In the genomic region with DNA sequence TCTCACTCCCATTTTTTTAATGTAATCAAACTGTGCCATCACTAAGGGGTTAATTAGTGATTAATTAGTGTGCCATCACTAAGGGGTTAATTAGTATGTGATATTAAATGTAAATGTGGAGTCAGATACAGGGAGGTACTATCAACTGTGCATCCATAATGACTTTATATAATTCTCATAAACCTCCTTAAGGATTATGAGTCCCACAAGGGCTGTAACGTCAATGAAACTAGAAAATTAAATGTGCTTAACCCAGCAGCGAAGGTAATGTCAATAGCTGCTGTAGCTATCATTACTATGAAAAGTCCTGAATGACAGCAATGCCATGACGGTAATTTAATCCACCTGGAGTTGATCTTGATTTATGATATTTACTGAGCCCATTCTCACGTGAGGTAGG, we compare ENCODE assay signal across 24 mouse cellular contexts.
A peak's percentile ranks its signal among the peaks of the same experiment; 100 is the strongest.
DNase-seq lines count a peak whose midpoint lies in the region; ATAC-seq and TF ChIP-seq lines count a peak whose summit lies in the region.
"Had no signal": no experiment of that assay in that cellular context is flagged by ENCODE, and none has a peak within 500 bp of the region (broad histone marks: within the 10 kb centered on the region; RNA-seq: fewer than 3 reads in every experiment).

No protein-coding gene starts in this region.

- no peak overlapping the region for H3K4me3 ChIP-seq in hindbrain, embryonic 14.5 days (replicated peaks; ENCODE audit: low read length)
- H3K4me3 ChIP-seq in hindbrain, embryonic 12.5 days, result no peak overlapping the region
- H3K4me3 ChIP-seq in lung, postnatal 0 days (ENCODE audit: low read depth, low read length), result no peak overlapping the region
- no peak overlapping the region for H3K4me3 ChIP-seq in lung, adult 2 months (replicated peaks; ENCODE audit: extremely low read depth, low read depth, low read length)
- no peak overlapping the region for H3K4me3 ChIP-seq in neural tube, embryonic 13.5 days
- no peak overlapping the region for H3K4me3 ChIP-seq in neural tube, embryonic 15.5 days (replicated peaks)
- H3K4me3 ChIP-seq: embryonic facial prominence, embryonic 10.5 days; embryonic facial prominence, embryonic 12.5 days; forebrain, embryonic 13.5 days; forebrain, embryonic 15.5 days had no signal

- no peak for ATAC-seq in hindbrain, embryonic 14.5 days (ENCODE audit: low FRiP score)
- no peak for ATAC-seq in hindbrain, embryonic 12.5 days (ENCODE audit: low FRiP score)
- ATAC-seq in lung, postnatal 0 days, result no peak
- peak; percentile 90 for ATAC-seq in neural tube, embryonic 13.5 days (ENCODE audit: low read depth)
- ATAC-seq in neural tube, embryonic 15.5 days (ENCODE audit: low FRiP score), result no peak
- ATAC-seq: activated CD4-positive, CD25-positive, alpha-beta regulatory T cell, adult 4 months; CD4-positive, CD25-positive, alpha-beta regulatory T cell, adult 4 months; forebrain, embryonic 13.5 days; forebrain, embryonic 15.5 days; Patski had no signal

- H3K4me1 ChIP-seq in hindbrain, embryonic 14.5 days (replicated peaks; ENCODE audit: control insufficient read depth, insufficient read depth, low read length), result 0 out of 2 replicates have a peak, but pooled peaks cover 12% of the 10 kb centered on the region
- no peaks in the 10 kb centered on the region for H3K4me1 ChIP-seq in hindbrain, embryonic 12.5 days
- H3K4me1 ChIP-seq in lung, postnatal 0 days (ENCODE audit: insufficient read depth, low read depth, low read length), result no peaks in the 10 kb centered on the region
- H3K4me1 ChIP-seq in lung, adult 2 months (ENCODE audit: control insufficient read depth, insufficient read depth, low read length), result no peaks in the 10 kb centered on the region
- H3K4me1 ChIP-seq in neural tube, embryonic 13.5 days (replicated peaks), result peaks cover 25% of the 10 kb centered on the region
- H3K4me1 ChIP-seq in neural tube, embryonic 15.5 days, result peaks cover 20% of the 10 kb centered on the region
- H3K4me1 ChIP-seq: embryonic facial prominence, embryonic 12.5 days; forebrain, embryonic 15.5 days had no signal

- no peak for TF ChIP-seq EP300 in lung, postnatal 0 days (IDR thresholded peaks at IDR 0.05)

- H3K9me3 ChIP-seq in hindbrain, embryonic 14.5 days (ENCODE audit: control insufficient read depth, low read length), result no peaks in the 10 kb centered on the region
- H3K9me3 ChIP-seq in hindbrain, embryonic 12.5 days (replicated peaks), result no peaks in the 10 kb centered on the region
- no peaks in the 10 kb centered on the region for H3K9me3 ChIP-seq in lung, postnatal 0 days (ENCODE audit: low read length)
- no peaks in the 10 kb centered on the region for H3K9me3 ChIP-seq in neural tube, embryonic 13.5 days
- H3K9me3 ChIP-seq in neural tube, embryonic 15.5 days (replicated peaks), result no peaks in the 10 kb centered on the region
- H3K9me3 ChIP-seq: embryonic facial prominence, embryonic 10.5 days; embryonic facial prominence, embryonic 12.5 days; forebrain, embryonic 13.5 days; forebrain, embryonic 15.5 days had no signal

- H3K27me3 ChIP-seq in hindbrain, embryonic 14.5 days (ENCODE audit: control insufficient read depth, insufficient read depth, low read length), result no peaks in the 10 kb centered on the region
- no peaks in the 10 kb centered on the region for H3K27me3 ChIP-seq in hindbrain, embryonic 12.5 days
- H3K27me3 ChIP-seq in lung, postnatal 0 days (replicated peaks; ENCODE audit: insufficient read depth, low read length), result no peaks in the 10 kb centered on the region
- no peaks in the 10 kb centered on the region for H3K27me3 ChIP-seq in neural tube, embryonic 13.5 days
- H3K27me3 ChIP-seq in neural tube, embryonic 15.5 days (replicated peaks), result no peaks in the 10 kb centered on the region
- H3K27me3 ChIP-seq: CH12.LX; embryonic facial prominence, embryonic 12.5 days; forebrain, embryonic 13.5 days; forebrain, embryonic 15.5 days; Patski had no signal

- no peak overlapping the region for H3K27ac ChIP-seq in hindbrain, embryonic 14.5 days
- H3K27ac ChIP-seq in hindbrain, embryonic 12.5 days, result no peak overlapping the region
- H3K27ac ChIP-seq in lung, postnatal 0 days (ENCODE audit: low read length), result no peak overlapping the region
- no peak overlapping the region for H3K27ac ChIP-seq in neural tube, embryonic 13.5 days (replicated peaks)
- no peak overlapping the region for H3K27ac ChIP-seq in neural tube, embryonic 15.5 days (replicated peaks)
- H3K27ac ChIP-seq: embryonic facial prominence, embryonic 10.5 days; embryonic facial prominence, embryonic 12.5 days; forebrain, embryonic 13.5 days; forebrain, embryonic 15.5 days had no signal

- DNase-seq in hindbrain, embryonic 14.5 days (ENCODE audit: low spot score), result peak; percentile 30
- peak; percentile 1 for DNase-seq in lung, postnatal 0 days (ENCODE audit: low spot score)
- DNase-seq in lung, adult 2 months, result no peak
- DNase-seq: adrenal gland, adult 8-10 months; adrenal gland, postnatal 14 days; adrenal gland, postnatal 36 days; B cell, adult 2 months; cerebellum, adult 11-12 months; cerebellum, adult 2 months; cerebellum, adult 9-10 months; cerebellum, postnatal 10 days; cerebellum, postnatal 25 days had no signal

- H3K9ac ChIP-seq in hindbrain, embryonic 14.5 days, result no peak overlapping the region
- no peak overlapping the region for H3K9ac ChIP-seq in hindbrain, embryonic 12.5 days
- H3K9ac ChIP-seq in lung, postnatal 0 days (replicated peaks; ENCODE audit: low read depth), result no peak overlapping the region
- no peak overlapping the region for H3K9ac ChIP-seq in neural tube, embryonic 13.5 days
- no peak overlapping the region for H3K9ac ChIP-seq in neural tube, embryonic 15.5 days (replicated peaks)
- H3K9ac ChIP-seq: embryonic facial prominence, embryonic 12.5 days; forebrain, embryonic 13.5 days; forebrain, embryonic 15.5 days had no signal

- 57% methylated on average over 4 of the region's 4 CpGs for WGBS in hindbrain, embryonic 14.5 days
- WGBS in hindbrain, embryonic 12.5 days, result 71% methylated on average over 4 of the region's 4 CpGs
- 84% methylated on average over 4 of the region's 4 CpGs for WGBS in lung, postnatal 0 days
- WGBS in lung, adult 2 months, result 87% methylated on average over 4 of the region's 4 CpGs
- 38% methylated on average over 4 of the region's 4 CpGs for WGBS in neural tube, embryonic 13.5 days
- 31% methylated on average over 4 of the region's 4 CpGs for WGBS in neural tube, embryonic 15.5 days

- H3K36me3 ChIP-seq in hindbrain, embryonic 14.5 days (replicated peaks; ENCODE audit: control insufficient read depth, insufficient read depth), result no peaks in the 10 kb centered on the region
- H3K36me3 ChIP-seq in hindbrain, embryonic 12.5 days, result no peaks in the 10 kb centered on the region
- H3K36me3 ChIP-seq in lung, postnatal 0 days (ENCODE audit: insufficient read depth, low read length), result no peaks in the 10 kb centered on the region
- no peaks in the 10 kb centered on the region for H3K36me3 ChIP-seq in neural tube, embryonic 13.5 days
- no peaks in the 10 kb centered on the region for H3K36me3 ChIP-seq in neural tube, embryonic 15.5 days
- H3K36me3 ChIP-seq: embryonic facial prominence, embryonic 10.5 days; embryonic facial prominence, embryonic 12.5 days; forebrain, embryonic 15.5 days; G1E had no signal

- no peak overlapping the region for H3K4me2 ChIP-seq in hindbrain, embryonic 14.5 days (replicated peaks)
- H3K4me2 ChIP-seq in hindbrain, embryonic 12.5 days (replicated peaks), result no peak overlapping the region
- no peak overlapping the region for H3K4me2 ChIP-seq in lung, postnatal 0 days (replicated peaks; ENCODE audit: low read depth, low read length)
- no peak overlapping the region for H3K4me2 ChIP-seq in neural tube, embryonic 13.5 days
- no peak overlapping the region for H3K4me2 ChIP-seq in neural tube, embryonic 15.5 days
- H3K4me2 ChIP-seq: embryonic facial prominence, embryonic 12.5 days; forebrain, embryonic 13.5 days; forebrain, embryonic 15.5 days had no signal

- TF ChIP-seq CTCF in lung, postnatal 0 days (IDR thresholded peaks at IDR 0.05), result no peak
- no peak for TF ChIP-seq CTCF in lung, adult 2 months (IDR thresholded peaks at IDR 0.05; ENCODE audit: insufficient read depth, low read length)

- TF ChIP-seq POLR2A in lung, adult 2 months (IDR thresholded peaks at IDR 0.05; ENCODE audit: borderline replicate concordance, extremely low read depth, low read depth, low read length), result no peak
